Mouse (Mus musculus) layer of hippocampus, adult 9-10 months (tissue): ENCODE data around the gene Olig1.
A peak's percentile ranks its signal among the peaks of the same experiment; 100 is the strongest.

Source experiments
- DNase-seq: peaks from one replicate; pipeline ENCODE4 v3.0.0; 2022; ENCODE audit warnings: low spot score

The Olig1 gene

GRCm38 (mm10) chr16:91309872-91310271 is 40.3 kb downstream of the Olig1 start:
- no peak for DNase-seq

GRCm38 (mm10) chr16:91312921-91313320 is 43.3 kb downstream of the Olig1 start:
- DNase-seq, result no peak

- DNase-seq, result peak; percentile 69
Measured at GRCm38 (mm10) chr16:91314114-91314775, 44.7 kb downstream of the Olig1 start.

- no peak for DNase-seq
Measured at GRCm38 (mm10) chr16:91320191-91320590, 50.6 kb downstream of the Olig1 start.

GRCm38 (mm10) chr16:91320608-91321007 is 51.0 kb downstream of the Olig1 start:
- no peak for DNase-seq
